Mouse (Mus musculus): Measurements from ENCODE around the gene Gm42906. TPM values are rescaled to one million over a fixed set of nuclear protein-coding genes. Genes with fewer than 3 reads are reported as not detected.

Gm42906 gene
- polyA plus RNA-seq, 1 experiment from 2014 or later = not detected

- WGBS = 40% methylated on average over 6 of the region's 6 CpGs
- H3K4me2 ChIP-seq (replicated peaks) = no peak overlapping the region
- peaks cover 12% of the 10 kb centered on the region for H3K36me3 ChIP-seq
- peak overlapping the region; percentile 54 for H3K27ac ChIP-seq
- ATAC-seq = peak; percentile 67
- H3K9me3 ChIP-seq = no peaks in the 10 kb centered on the region
- no peak overlapping the region for H3K4me3 ChIP-seq (replicated peaks)
- no peak overlapping the region for H3K9ac ChIP-seq
- H3K27me3 ChIP-seq (replicated peaks) = no peaks in the 10 kb centered on the region
- H3K4me1 ChIP-seq (replicated peaks) = peaks cover 14% of the 10 kb centered on the region
Measured at GRCm38 (mm10) chr5:151056920-151057294, 371.1 kb downstream of the Gm42906 start.

GRCm38 (mm10) chr5:151056255-151056919 lies 371.6 kb downstream of the Gm42906 start:
- Histone ChIP-seq H3K36me3 (peaks cover 10% of the 10 kb centered on the region), H3K4me1 (replicated peaks) (peaks cover 14% of the 10 kb centered on the region), H3K27ac (peak overlapping the region; percentile 54), H3K9ac (no peak overlapping the region), H3K4me2 (replicated peaks) (no peak overlapping the region), H3K27me3 (replicated peaks) (no peaks in the 10 kb centered on the region), H3K4me3 (replicated peaks) (no peak overlapping the region), H3K9me3 (no peaks in the 10 kb centered on the region)
- 27% methylated on average over 12 of the region's 12 CpGs for WGBS
- no peak for ATAC-seq

GRCm38 (mm10) chr5:151055426-151056090 lies 372.4 kb downstream of the Gm42906 start:
- Histone ChIP-seq H3K27ac (no peak overlapping the region), H3K4me3 (replicated peaks) (no peak overlapping the region), H3K27me3 (replicated peaks) (no peaks in the 10 kb centered on the region), H3K9me3 (no peaks in the 10 kb centered on the region), H3K36me3 (peaks cover 10% of the 10 kb centered on the region), H3K4me2 (replicated peaks) (no peak overlapping the region), H3K4me1 (replicated peaks) (peaks cover 11% of the 10 kb centered on the region), H3K9ac (no peak overlapping the region)
- ATAC-seq = no peak
- 86% methylated on average over 11 of the region's 11 CpGs for WGBS

GRCm38 (mm10) chr5:151054743-151055114 lies 373.2 kb downstream of the Gm42906 start:
- H3K4me1 ChIP-seq (replicated peaks) = peaks cover 11% of the 10 kb centered on the region
- H3K27me3 ChIP-seq (replicated peaks) = no peaks in the 10 kb centered on the region
- H3K9ac ChIP-seq = no peak overlapping the region
- WGBS = 55% methylated on average over 4 of the region's 4 CpGs
- peak overlapping the region; percentile 30; the same call in 1 of the 2 replicates for H3K27ac ChIP-seq
- peaks cover 10% of the 10 kb centered on the region for H3K36me3 ChIP-seq
- no peak overlapping the region for H3K4me3 ChIP-seq (replicated peaks)
- H3K4me2 ChIP-seq (replicated peaks) = no peak overlapping the region
- ATAC-seq = no peak
- H3K9me3 ChIP-seq = no peaks in the 10 kb centered on the region

- H3K4me3 ChIP-seq (replicated peaks) = no peak overlapping the region
- no peak overlapping the region for H3K9ac ChIP-seq
- ATAC-seq = peak; percentile 36; the same call in 1 of the 2 replicates
- 22% methylated on average over 7 of the region's 7 CpGs for WGBS
- H3K4me1 ChIP-seq (replicated peaks) = peaks cover 11% of the 10 kb centered on the region
- no peak overlapping the region for H3K4me2 ChIP-seq (replicated peaks)
- H3K27ac ChIP-seq = peak overlapping the region; percentile 30; the same call in 1 of the 2 replicates
- H3K9me3 ChIP-seq = no peaks in the 10 kb centered on the region
- no peaks in the 10 kb centered on the region for H3K27me3 ChIP-seq (replicated peaks)
- peaks cover 11% of the 10 kb centered on the region for H3K36me3 ChIP-seq
Measured at GRCm38 (mm10) chr5:151054100-151054742, 373.7 kb downstream of the Gm42906 start.

GRCm38 (mm10) chr5:151053190-151053589 lies 374.8 kb downstream of the Gm42906 start:
- Histone ChIP-seq H3K27me3 (replicated peaks) (no peaks in the 10 kb centered on the region), H3K27ac (no peak overlapping the region), H3K4me2 (replicated peaks) (no peak overlapping the region), H3K4me1 (replicated peaks) (peaks cover 11% of the 10 kb centered on the region), H3K9ac (no peak overlapping the region), H3K4me3 (replicated peaks) (no peak overlapping the region), H3K36me3 (peaks cover 14% of the 10 kb centered on the region), H3K9me3 (no peaks in the 10 kb centered on the region)
- ATAC-seq = no peak
- WGBS = 87% methylated on average over 5 of the region's 5 CpGs

GRCm38 (mm10) chr5:151052331-151052730 lies 375.6 kb downstream of the Gm42906 start:
- Histone ChIP-seq H3K9me3 (no peaks in the 10 kb centered on the region), H3K36me3 (peaks cover 14% of the 10 kb centered on the region), H3K9ac (no peak overlapping the region), H3K4me3 (replicated peaks) (no peak overlapping the region), H3K4me1 (replicated peaks) (peaks cover 11% of the 10 kb centered on the region), H3K27ac (no peak overlapping the region), H3K4me2 (replicated peaks) (no peak overlapping the region), H3K27me3 (replicated peaks) (no peaks in the 10 kb centered on the region)
- WGBS = 97% methylated on average over 8 of the region's 8 CpGs
- no peak for ATAC-seq

- Histone ChIP-seq H3K4me3 (replicated peaks) (no peak overlapping the region), H3K36me3 (peaks cover 19% of the 10 kb centered on the region), H3K4me1 (replicated peaks) (no peaks in the 10 kb centered on the region; the same call in 1 of the 2 replicates), H3K4me2 (replicated peaks) (no peak overlapping the region), H3K27ac (peak overlapping the region; percentile 44), H3K9ac (no peak overlapping the region), H3K9me3 (no peaks in the 10 kb centered on the region), H3K27me3 (replicated peaks) (no peaks in the 10 kb centered on the region)
- ATAC-seq = no peak
- WGBS = 60% methylated on average over 12 of the region's 12 CpGs
Measured at GRCm38 (mm10) chr5:151047488-151047887, 380.5 kb downstream of the Gm42906 start.

GRCm38 (mm10) chr5:151046917-151047316 lies 381.0 kb downstream of the Gm42906 start:
- Histone ChIP-seq H3K27ac (no peak overlapping the region), H3K4me1 (replicated peaks) (no peaks in the 10 kb centered on the region; the same call in 1 of the 2 replicates), H3K9ac (no peak overlapping the region), H3K4me2 (replicated peaks) (no peak overlapping the region), H3K9me3 (no peaks in the 10 kb centered on the region), H3K27me3 (replicated peaks) (no peaks in the 10 kb centered on the region), H3K4me3 (replicated peaks) (no peak overlapping the region), H3K36me3 (peaks cover 13% of the 10 kb centered on the region)
- no peak for ATAC-seq
- 70% methylated on average over 7 of the region's 7 CpGs for WGBS

- no peaks in the 10 kb centered on the region for H3K9me3 ChIP-seq
- no peaks in the 10 kb centered on the region for H3K27me3 ChIP-seq (replicated peaks)
- no peak overlapping the region for H3K4me3 ChIP-seq (replicated peaks)
- no peak overlapping the region for H3K9ac ChIP-seq
- H3K27ac ChIP-seq = no peak overlapping the region
- no peak for ATAC-seq
- no peak overlapping the region for H3K4me2 ChIP-seq (replicated peaks)
- WGBS = 92% methylated on average over 6 of the region's 6 CpGs
- peaks cover 13% of the 10 kb centered on the region for H3K36me3 ChIP-seq
- no peaks in the 10 kb centered on the region; the same call in 1 of the 2 replicates for H3K4me1 ChIP-seq (replicated peaks)
Measured at GRCm38 (mm10) chr5:151046131-151046530, 381.8 kb downstream of the Gm42906 start.

GRCm38 (mm10) chr5:151042911-151043310 lies 385.1 kb downstream of the Gm42906 start:
- Histone ChIP-seq H3K4me1 (replicated peaks) (no peaks in the 10 kb centered on the region; the same call in 1 of the 2 replicates), H3K4me2 (replicated peaks) (no peak overlapping the region), H3K27me3 (replicated peaks) (no peaks in the 10 kb centered on the region), H3K9me3 (no peaks in the 10 kb centered on the region), H3K36me3 (peaks cover 16% of the 10 kb centered on the region), H3K4me3 (replicated peaks) (no peak overlapping the region), H3K27ac (no peak overlapping the region), H3K9ac (no peak overlapping the region)
- WGBS = 84% methylated on average over 5 of the region's 5 CpGs
- peak; percentile 84 for ATAC-seq

- Histone ChIP-seq H3K9me3 (no peaks in the 10 kb centered on the region), H3K4me2 (replicated peaks) (no peak overlapping the region), H3K27me3 (replicated peaks) (no peaks in the 10 kb centered on the region), H3K36me3 (peaks cover 7% of the 10 kb centered on the region), H3K9ac (no peak overlapping the region), H3K27ac (no peak overlapping the region), H3K4me3 (replicated peaks) (no peak overlapping the region), H3K4me1 (replicated peaks) (no peaks in the 10 kb centered on the region)
- no peak for ATAC-seq
- 86% methylated on average over 7 of the region's 7 CpGs for WGBS
Measured at GRCm38 (mm10) chr5:151037871-151038270, 390.1 kb downstream of the Gm42906 start.

Data from intestine, embryonic 15.5 days (tissue).